Mouse (Mus musculus) embryonic fibroblast, embryonic 13.5 days (primary cell): ENCODE measurements around the gene Pip4k2a. TPM values are rescaled to one million over a fixed set of nuclear protein-coding genes. Genes with fewer than 3 reads are reported as not detected.

Source experiments
- H3K27ac ChIP-seq: 2 replicates; pipeline ENCODE4 v1.5.1; 2012; ENCODE audit warnings: low read length, control low read depth, inconsistent platforms; ENCODE audit not compliant: insufficient read depth
- H3K4me1 ChIP-seq: 2 replicates; pipeline ENCODE4 v1.6.1; 2011; ENCODE audit warnings: low read length; ENCODE audit not compliant: control insufficient read depth, insufficient read depth
- H3K4me3 ChIP-seq: 2 replicates; pipeline ENCODE4 v1.5.1; 2011; ENCODE audit warnings: mild to moderate bottlenecking, control low read depth, low read length; ENCODE audit not compliant: insufficient read depth
- CTCF ChIP-seq: IDR thresholded peaks from 2 replicates; pipeline ENCODE4 v1.5.1; 2011; ENCODE audit warnings: mild to moderate bottlenecking, control low read depth, low read length, moderate library complexity, borderline replicate concordance; ENCODE audit not compliant: insufficient read depth
- POLR2A ChIP-seq: IDR thresholded peaks from 2 replicates; pipeline ENCODE4 v1.6.1; 2011; ENCODE audit warnings: low read depth, mild to moderate bottlenecking, control low read depth, low read length, moderate library complexity
- polyA plus RNA-seq: library from polyadenylated mRNA; stranded (reverse); fragments of >200 nt; gene quantifications from 2 replicates; pipeline ENCODE4 v1.2.4, GENCODE M21; 2011; ENCODE audit warnings: low read depth; ENCODE audit not compliant: missing spikeins, insufficient read length

Pip4k2a gene
- polyA plus RNA-seq, 1 experiment: 39.4 TPM

GRCm38 (mm10) chr2:18884277-18884676, 113.6 kb downstream of the Pip4k2a start:
- Histone ChIP-seq H3K4me1 (no peaks in the 10 kb centered on the region), H3K27ac (no peak overlapping the region), H3K4me3 (no peak overlapping the region)
- TF ChIP-seq POLR2A (no peak), CTCF (no peak)

DNA sequence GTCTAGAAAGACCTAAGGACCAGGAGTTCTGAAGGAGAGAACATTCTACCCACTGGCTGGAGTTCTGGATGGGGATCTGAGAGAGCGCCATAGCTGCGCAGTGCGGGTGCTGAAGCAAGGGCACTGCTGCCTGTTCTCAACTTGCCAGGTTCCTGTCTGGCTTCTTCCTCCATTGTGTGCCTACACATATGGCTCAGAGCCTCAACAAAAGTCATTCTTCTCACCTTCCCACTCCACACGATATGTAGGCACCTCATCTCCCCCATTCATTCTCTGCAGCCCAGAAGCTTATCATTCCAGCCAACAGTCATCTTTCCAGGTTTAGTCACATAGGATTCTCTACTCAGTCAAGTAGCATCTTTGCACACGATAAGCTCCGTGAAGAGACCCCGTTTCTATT, 123.3 kb downstream of the Pip4k2a start:
- no peak overlapping the region for H3K27ac ChIP-seq
- H3K4me1 ChIP-seq: peaks cover 4% of the 10 kb centered on the region
- no peak overlapping the region for H3K4me3 ChIP-seq
- TF ChIP-seq POLR2A: no peak
- no peak for TF ChIP-seq CTCF

DNA sequence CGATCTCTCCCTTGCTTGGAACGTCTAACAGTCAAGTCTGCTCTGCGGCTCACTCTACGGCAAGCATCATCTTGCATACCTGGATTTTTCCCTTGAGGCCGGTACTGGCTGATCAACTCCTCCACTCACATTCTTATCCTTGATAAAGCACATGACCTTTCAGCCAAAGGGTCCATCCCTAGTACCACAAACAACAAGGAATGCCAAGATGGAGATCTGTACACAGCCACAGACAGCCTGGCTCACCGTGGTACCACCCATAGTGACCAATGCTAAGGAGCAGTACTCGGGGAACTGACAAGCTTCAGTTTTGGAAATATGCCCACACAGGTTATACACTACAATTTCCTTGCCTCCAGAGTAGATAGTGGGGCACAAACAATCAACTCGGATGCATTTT, 123.9 kb downstream of the Pip4k2a start:
- H3K27ac ChIP-seq: no peak overlapping the region
- TF ChIP-seq POLR2A (no peak), CTCF (no peak)
- no peak overlapping the region for H3K4me3 ChIP-seq
- peaks cover 4% of the 10 kb centered on the region for H3K4me1 ChIP-seq

DNA sequence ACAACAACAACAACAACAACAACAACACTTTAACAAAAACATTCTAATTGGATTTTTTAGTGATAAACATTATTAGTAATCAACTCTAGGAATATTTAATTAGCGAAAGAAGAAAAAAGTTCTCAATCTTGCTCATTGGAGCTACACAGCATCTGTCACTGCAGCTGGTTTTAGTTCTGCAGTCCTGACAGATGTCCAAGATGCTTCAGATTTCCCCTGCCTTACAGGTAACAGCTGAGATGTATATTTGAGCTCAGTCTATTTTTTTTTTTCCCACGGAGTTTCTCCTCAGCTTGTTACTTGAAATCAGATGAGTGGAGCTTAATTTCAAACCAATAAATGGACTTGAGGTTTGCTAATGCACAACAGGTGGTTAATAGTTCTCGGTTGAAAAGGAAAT, 124.5 kb downstream of the Pip4k2a start:
- Histone ChIP-seq H3K4me3 (no peak overlapping the region), H3K4me1 (peaks cover 4% of the 10 kb centered on the region), H3K27ac (no peak overlapping the region)
- TF ChIP-seq CTCF (no peak), POLR2A (no peak)

- no peak overlapping the region for H3K27ac ChIP-seq
- no peak overlapping the region for H3K4me3 ChIP-seq
- H3K4me1 ChIP-seq: peaks cover 4% of the 10 kb centered on the region
- TF ChIP-seq CTCF (peak; percentile 42; the same call in 1 of the 2 replicates), POLR2A (no peak)
Observed at GRCm38 (mm10) chr2:18872797-18873196, 125.1 kb downstream of the Pip4k2a start.

DNA sequence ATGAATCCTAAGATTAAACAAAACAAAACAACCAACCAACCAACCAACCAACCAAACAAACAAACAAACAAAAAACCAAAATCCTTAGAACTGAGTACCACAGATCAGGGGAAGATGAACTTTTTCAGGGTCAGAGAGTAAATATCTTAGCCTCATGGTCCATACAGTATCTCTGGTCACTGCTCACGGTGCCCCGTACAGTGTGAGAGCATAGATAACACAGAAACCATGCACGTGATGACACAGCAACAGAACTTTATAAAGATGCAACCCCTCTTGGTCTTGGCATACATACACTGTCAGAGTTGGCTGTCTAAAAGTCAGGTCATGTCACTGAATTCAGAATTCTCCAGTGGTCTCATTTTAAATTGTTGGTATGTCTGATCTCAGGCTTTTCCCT, 126.8 kb downstream of the Pip4k2a start:
- TF ChIP-seq POLR2A (no peak), CTCF (no peak)
- no peak overlapping the region for H3K27ac ChIP-seq
- H3K4me3 ChIP-seq: no peak overlapping the region
- no peaks in the 10 kb centered on the region; the same call in 1 of the 2 replicates for H3K4me1 ChIP-seq

DNA sequence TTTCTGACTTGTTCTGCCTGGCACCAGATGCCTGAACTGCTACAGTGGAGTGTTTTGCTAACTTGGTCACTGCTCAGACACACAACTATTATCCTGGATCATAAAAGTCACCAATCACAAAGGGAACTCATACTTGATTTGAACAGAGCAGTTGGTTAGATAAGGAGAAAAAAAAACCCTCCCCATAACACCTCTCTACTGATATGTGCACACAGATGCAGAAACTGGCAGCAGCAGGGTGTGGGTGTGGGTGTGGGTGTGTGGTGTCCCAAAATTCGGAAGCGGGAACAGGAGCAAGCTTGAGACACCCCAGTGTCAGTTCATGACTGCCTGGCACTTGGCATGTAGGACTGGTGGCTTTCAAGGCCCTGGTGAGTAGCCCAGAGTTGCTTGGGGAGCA, 130.9 kb downstream of the Pip4k2a start:
- no peak for TF ChIP-seq CTCF
- TF ChIP-seq POLR2A: no peak
- H3K4me1 ChIP-seq: no peaks in the 10 kb centered on the region

GRCm38 (mm10) chr2:18864719-18865118, 133.2 kb downstream of the Pip4k2a start:
- no peaks in the 10 kb centered on the region for H3K4me1 ChIP-seq
- TF ChIP-seq CTCF (no peak), POLR2A (no peak)
- no peak overlapping the region for H3K27ac ChIP-seq
- no peak overlapping the region for H3K4me3 ChIP-seq

More for the DNA sequence above, 130.9 kb downstream of the Pip4k2a start:
- Histone ChIP-seq H3K27ac (no peak overlapping the region), H3K4me3 (no peak overlapping the region)

GRCm38 (mm10) chr2:18861607-18862158, 136.2 kb downstream of the Pip4k2a start:
- H3K4me3 ChIP-seq: no peak overlapping the region
- no peak for TF ChIP-seq CTCF
- no peak for TF ChIP-seq POLR2A
- H3K4me1 ChIP-seq: no peaks in the 10 kb centered on the region
- no peak overlapping the region for H3K27ac ChIP-seq

- TF ChIP-seq CTCF (no peak), POLR2A (no peak)
- no peaks in the 10 kb centered on the region for H3K4me1 ChIP-seq
- H3K4me3 ChIP-seq: no peak overlapping the region
- no peak overlapping the region for H3K27ac ChIP-seq
Observed at GRCm38 (mm10) chr2:18860686-18861085, 137.2 kb downstream of the Pip4k2a start.

DNA sequence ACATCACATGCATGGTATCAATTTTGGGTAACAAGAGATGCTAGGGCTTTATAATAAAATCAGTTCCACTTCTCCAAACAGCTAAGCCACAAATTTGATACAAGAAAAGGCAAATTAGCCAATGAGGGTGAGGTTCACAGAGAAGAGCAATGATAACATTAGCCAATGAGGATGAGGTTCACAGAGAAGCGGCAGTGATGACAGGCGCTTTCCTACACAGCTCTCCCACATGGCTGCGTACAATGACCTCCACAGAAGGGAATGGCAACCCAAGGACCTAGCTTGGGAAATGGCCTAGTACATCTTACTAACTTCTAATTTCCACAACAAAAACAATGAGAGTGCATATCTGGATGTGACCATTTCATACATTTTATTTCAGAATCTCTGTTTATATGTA, 140.0 kb downstream of the Pip4k2a start:
- no peaks in the 10 kb centered on the region for H3K4me1 ChIP-seq
- H3K4me3 ChIP-seq: no peak overlapping the region
- TF ChIP-seq POLR2A (no peak), CTCF (no peak)
- H3K27ac ChIP-seq: no peak overlapping the region

GRCm38 (mm10) chr2:18856461-18856860, 141.5 kb downstream of the Pip4k2a start:
- no peak for TF ChIP-seq CTCF
- no peak for TF ChIP-seq POLR2A
- Histone ChIP-seq H3K4me1 (no peaks in the 10 kb centered on the region), H3K27ac (no peak overlapping the region), H3K4me3 (no peak overlapping the region)
